Mouse (Mus musculus) liver, adult 2 months (tissue): Measurements from ENCODE around the gene Ssh3.

Experiments
- CTCF ChIP-seq: fragments of 200-500 bp; IDR thresholded peaks from 2 replicates; pipeline ENCODE4 v1.5.1; 2011; ENCODE audit warnings: low read depth, low read length, control low read depth
- POLR2A ChIP-seq: fragments of 200-500 bp; IDR thresholded peaks from 2 replicates; pipeline ENCODE4 v1.6.1; 2011; ENCODE audit warnings: low read length, control low read depth; ENCODE audit not compliant: insufficient read depth; ENCODE audit errors: extremely low read depth

DNA sequence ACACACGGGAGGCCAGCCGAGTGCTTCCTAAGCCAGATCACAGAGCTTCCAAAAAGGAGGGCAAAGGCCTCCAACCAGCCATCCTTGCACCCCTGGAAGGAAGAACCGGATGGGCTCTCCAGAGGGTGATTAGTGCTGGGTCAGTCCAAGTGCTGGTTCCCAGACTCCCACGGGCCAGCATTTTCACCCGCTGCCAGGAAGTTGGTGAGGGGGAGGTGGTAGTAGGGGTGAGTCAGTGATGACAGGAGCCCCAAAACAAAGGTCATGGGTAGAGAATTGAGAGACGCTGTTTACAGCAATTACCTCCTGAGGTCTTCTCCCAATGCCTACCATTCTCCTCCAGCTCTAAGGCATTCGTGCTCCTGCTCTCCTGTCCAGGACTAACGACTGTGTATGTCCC, 38.6 kb downstream of the Ssh3 start:
- no peak for TF ChIP-seq CTCF
- TF ChIP-seq POLR2A, result no peak
